Mouse (Mus musculus): ENCODE results near the gene Pcgf1.

DNA sequence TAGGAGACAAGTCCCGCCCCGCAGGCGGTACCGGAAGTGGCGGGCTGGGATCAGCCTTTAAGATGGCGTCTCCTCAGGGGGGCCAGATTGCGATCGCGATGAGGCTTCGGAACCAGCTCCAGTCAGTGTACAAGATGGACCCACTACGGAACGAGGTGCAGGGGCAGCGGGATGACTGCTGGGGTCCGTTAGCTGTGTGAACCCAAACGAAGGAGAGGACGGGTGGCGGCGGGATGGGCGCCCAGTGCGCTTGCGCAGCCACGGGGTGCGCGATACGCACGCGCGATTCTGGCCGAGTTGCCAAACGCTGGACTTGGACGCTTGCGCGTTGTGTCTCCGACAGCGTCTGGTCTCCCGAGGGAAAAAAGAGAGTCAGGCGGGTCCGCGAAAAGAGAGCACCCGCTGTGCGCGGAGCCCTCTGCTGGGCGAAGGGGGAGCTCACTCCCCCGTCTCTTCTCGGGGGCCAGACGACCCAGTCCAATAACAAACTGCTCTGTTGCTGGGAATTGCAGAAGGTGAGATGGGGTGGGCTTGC, 722 bp downstream of the Pcgf1 start:
- peak; percentile 72 for TF ChIP-seq CTCF (IDR thresholded peaks at IDR 0.05; ENCODE audit: low read depth)
- TF ChIP-seq EP300 (IDR thresholded peaks at IDR 0.05; ENCODE audit: low read depth): no peak

Data from liver, embryonic 14.5 days (tissue).